Mouse (Mus musculus) stomach, postnatal 0 days (tissue): ENCODE measurements around the gene Serpinh1.

ENCODE experiments used
- CTCF ChIP-seq: IDR thresholded peaks from 2 replicates; pipeline ENCODE4 v1.5.1; 2016; ENCODE audit warnings: antibody characterized with exemption, low read depth, mild to moderate bottlenecking, moderate library complexity
- EP300 ChIP-seq: optimal IDR thresholded peaks from 2 replicates; pipeline ENCODE3; 2016; ENCODE audit warnings: antibody characterized with exemption

GRCm38 (mm10) chr7:99358371-99358770 is 5.3 kb upstream of the Serpinh1 start:
- no peak for TF ChIP-seq CTCF
- TF ChIP-seq EP300 = no peak
